Mouse (Mus musculus) CD4-positive helper T cell, adult 2 months (primary cell): ENCODE results near the gene Map3k4.
A peak's percentile ranks its signal among the peaks of the same experiment; 100 is the strongest.

Experiments
- DNase-seq: peaks from one replicate; pipeline ENCODE4 v3.0.0-alpha.2; 2012; ENCODE audit warnings: low read depth, missing footprints, low spot score

The Map3k4 gene

GRCm38 (mm10) chr17:12271805-12272204 lies 46.8 kb downstream of the Map3k4 start:
- DNase-seq = no peak

- DNase-seq = no peak
These were observed 50.1 kb downstream of the Map3k4 start for GRCm38 (mm10) chr17:12268538-12268937.

- no peak for DNase-seq
These were observed 50.5 kb downstream of the Map3k4 start for GRCm38 (mm10) chr17:12268091-12268490.

GRCm38 (mm10) chr17:12265969-12266925 lies 52.3 kb downstream of the Map3k4 start:
- no peak for DNase-seq

- no peak for DNase-seq
These were observed 54.3 kb downstream of the Map3k4 start for GRCm38 (mm10) chr17:12264293-12264692.

GRCm38 (mm10) chr17:12263787-12264186 lies 54.8 kb downstream of the Map3k4 start:
- DNase-seq = no peak

GRCm38 (mm10) chr17:12262851-12263250 lies 55.7 kb downstream of the Map3k4 start:
- DNase-seq = no peak

- no peak for DNase-seq
These were observed 56.7 kb downstream of the Map3k4 start for GRCm38 (mm10) chr17:12261887-12262286.

- no peak for DNase-seq
These were observed 57.2 kb downstream of the Map3k4 start for GRCm38 (mm10) chr17:12261376-12261775.

- DNase-seq = no peak
These were observed 58.6 kb downstream of the Map3k4 start for GRCm38 (mm10) chr17:12259957-12260356.

- DNase-seq = no peak
These were observed 60.1 kb downstream of the Map3k4 start for GRCm38 (mm10) chr17:12258517-12258916.

GRCm38 (mm10) chr17:12256142-12256541 lies 62.5 kb downstream of the Map3k4 start:
- DNase-seq = no peak

GRCm38 (mm10) chr17:12250581-12250980 lies 68.0 kb downstream of the Map3k4 start:
- no peak for DNase-seq

- peak; percentile 42 for DNase-seq
These were observed 68.7 kb downstream of the Map3k4 start for GRCm38 (mm10) chr17:12249783-12250504.

- DNase-seq = no peak
These were observed 77.9 kb downstream of the Map3k4 start for GRCm38 (mm10) chr17:12240701-12241100.

- DNase-seq = no peak
These were observed 85.9 kb downstream of the Map3k4 start for GRCm38 (mm10) chr17:12232724-12233123.

- no peak for DNase-seq
These were observed 87.5 kb downstream of the Map3k4 start for GRCm38 (mm10) chr17:12231087-12231486.

GRCm38 (mm10) chr17:12230167-12230566 lies 88.4 kb downstream of the Map3k4 start:
- DNase-seq = no peak

GRCm38 (mm10) chr17:12229756-12230155 lies 88.8 kb downstream of the Map3k4 start:
- no peak for DNase-seq

GRCm38 (mm10) chr17:12228471-12228870 lies 90.1 kb downstream of the Map3k4 start:
- DNase-seq = no peak

GRCm38 (mm10) chr17:12228001-12228400 lies 90.6 kb downstream of the Map3k4 start:
- DNase-seq = no peak

GRCm38 (mm10) chr17:12226551-12226950 lies 92.0 kb downstream of the Map3k4 start:
- no peak for DNase-seq

- DNase-seq = no peak
These were observed 93.4 kb downstream of the Map3k4 start for GRCm38 (mm10) chr17:12225227-12225626.
